Mouse (Mus musculus) small intestine, adult 2 months (tissue): ENCODE measurements around the gene Cbx4. TPM values are rescaled to one million over a fixed set of nuclear protein-coding genes. Genes with fewer than 3 reads are reported as not detected.
"Not testable (repeated sequence)": the region's sequence is repeated elsewhere in the genome, so short reads cannot be mapped to it uniquely, and the experiment has no call there.

Experiments used
- H3K27ac ChIP-seq: fragments of 200-500 bp; 2 replicates; pipeline ENCODE4 v1.5.1; 2012; ENCODE audit warnings: low read depth, low read length, control low read depth, inconsistent platforms; ENCODE audit not compliant: insufficient read depth
- H3K27me3 ChIP-seq: fragments of 200-500 bp; 2 replicates; pipeline ENCODE4 v1.6.1; 2012; ENCODE audit warnings: mild to moderate bottlenecking, moderate library complexity, low read length, inconsistent platforms; ENCODE audit not compliant: control insufficient read depth, insufficient read depth
- H3K36me3 ChIP-seq: fragments of 200-500 bp; 2 replicates; pipeline ENCODE4 v1.6.1; 2012; ENCODE audit warnings: mild to moderate bottlenecking, low read length, control low read depth, inconsistent platforms; ENCODE audit not compliant: control insufficient read depth, insufficient read depth
- H3K4me1 ChIP-seq: fragments of 200-500 bp; 2 replicates; pipeline ENCODE4 v1.6.1; 2012; ENCODE audit warnings: low read length, inconsistent platforms, mixed read lengths; ENCODE audit not compliant: control insufficient read depth, insufficient read depth, insufficient read length
- H3K4me3 ChIP-seq: fragments of 200-500 bp; 2 replicates; pipeline ENCODE4 v1.5.1; 2012; ENCODE audit warnings: low read depth, mild to moderate bottlenecking, control low read depth, inconsistent platforms, low read length, moderate library complexity
- CTCF ChIP-seq: fragments of 200-500 bp; IDR thresholded peaks from 2 replicates; pipeline ENCODE4 v1.5.1; 2012; ENCODE audit warnings: low read depth, mild to moderate bottlenecking, control low read depth, inconsistent platforms, low read length, moderate library complexity, mixed read lengths; ENCODE audit not compliant: insufficient replicate concordance, insufficient read length; ENCODE audit errors: extremely low read depth
- POLR2A ChIP-seq: fragments of 200-500 bp; IDR thresholded peaks from 2 replicates; pipeline ENCODE4 v1.6.1; 2012; ENCODE audit warnings: low read depth, mild to moderate bottlenecking, control low read depth, inconsistent platforms, low read length, moderate library complexity
- WGBS: fragments of 180-500 bp; shearing (Covaris S2); methylation state at CpG from one replicate; pipeline ENCODE4 v1.1.7; 2018; 5-methylcytosine and 5-hydroxymethylcytosine counted together
- polyA plus RNA-seq: library from polyadenylated mRNA; depleted of rRNA; stranded (reverse); fragments of >200 nt; gene quantifications from 2 replicates; pipeline ENCODE4 v1.2.3, GENCODE M21; 2012

Gene Cbx4
- polyA plus RNA-seq, 1 experiment, result 7.6 TPM

DNA sequence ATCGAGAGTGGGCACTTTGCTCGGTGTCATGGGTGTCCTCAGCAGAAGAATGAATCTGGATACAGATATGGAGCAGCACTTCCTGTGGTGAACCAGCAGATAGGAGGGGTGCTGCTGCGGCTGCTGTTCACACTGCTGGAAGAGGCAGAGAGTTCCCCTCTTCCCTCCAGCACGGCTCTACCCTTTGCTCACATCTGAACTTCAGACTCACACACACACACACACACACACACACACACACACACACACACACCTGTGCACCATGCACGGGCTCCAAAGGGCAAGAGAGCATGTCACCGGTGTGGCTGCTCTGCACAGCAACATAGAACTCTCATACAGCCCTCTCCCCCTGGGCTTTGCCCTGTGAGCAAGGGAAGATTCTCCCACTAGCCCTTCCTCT is 20.3 kb upstream of the Cbx4 start:
- Histone ChIP-seq H3K27ac (peak overlapping the region; percentile 71), H3K4me3 (no peak overlapping the region), H3K27me3 (no peaks in the 10 kb centered on the region), H3K4me1 (peaks cover 19% of the 10 kb centered on the region), H3K36me3 (no peaks in the 10 kb centered on the region)
- TF ChIP-seq CTCF, result no peak
- no peak for TF ChIP-seq POLR2A
- 12% methylated on average over 6 of the region's 6 CpGs for WGBS

GRCm38 (mm10) chr11:119105748-119106147 is 19.7 kb upstream of the Cbx4 start:
- H3K36me3 ChIP-seq, result no peaks in the 10 kb centered on the region
- peak overlapping the region; percentile 71 for H3K27ac ChIP-seq
- no peak for TF ChIP-seq POLR2A
- no peak for TF ChIP-seq CTCF
- H3K4me1 ChIP-seq, result peaks cover 19% of the 10 kb centered on the region
- 16% methylated on average over 8 of the region's 8 CpGs for WGBS
- H3K27me3 ChIP-seq, result no peaks in the 10 kb centered on the region
- H3K4me3 ChIP-seq, result no peak overlapping the region

- no peaks in the 10 kb centered on the region for H3K36me3 ChIP-seq
- no peak overlapping the region for H3K4me3 ChIP-seq
- 32% methylated on average over 7 of the region's 7 CpGs for WGBS
- peak overlapping the region; percentile 71; the same call in 1 of the 2 replicates for H3K27ac ChIP-seq
- H3K4me1 ChIP-seq, result peaks cover 19% of the 10 kb centered on the region
- H3K27me3 ChIP-seq, result no peaks in the 10 kb centered on the region
- TF ChIP-seq CTCF, result no peak
- no peak for TF ChIP-seq POLR2A
Measured at GRCm38 (mm10) chr11:119105071-119105609, 19.1 kb upstream of the Cbx4 start.

GRCm38 (mm10) chr11:119103991-119104390 is 18.0 kb upstream of the Cbx4 start:
- no peak overlapping the region for H3K4me3 ChIP-seq
- 80% methylated on average over 3 of the region's 3 CpGs for WGBS
- TF ChIP-seq CTCF, result no peak
- TF ChIP-seq POLR2A, result no peak
- no peaks in the 10 kb centered on the region for H3K27me3 ChIP-seq
- peaks cover 19% of the 10 kb centered on the region for H3K4me1 ChIP-seq
- H3K36me3 ChIP-seq, result no peaks in the 10 kb centered on the region
- H3K27ac ChIP-seq, result no peak overlapping the region

GRCm38 (mm10) chr11:119100355-119100754 is 14.3 kb upstream of the Cbx4 start:
- not testable (repeated sequence) for H3K27ac ChIP-seq, H3K36me3 ChIP-seq, H3K4me1 ChIP-seq, H3K27me3 ChIP-seq, H3K4me3 ChIP-seq
- 63% methylated on average over 4 of the region's 4 CpGs for WGBS

- WGBS, result 70% methylated on average over 4 of the region's 4 CpGs
- no peak overlapping the region for H3K4me3 ChIP-seq
- TF ChIP-seq POLR2A, result no peak
- TF ChIP-seq CTCF, result no peak
- H3K4me1 ChIP-seq, result peaks cover under 1% of the 10 kb centered on the region
- no peak overlapping the region for H3K27ac ChIP-seq
- no peaks in the 10 kb centered on the region; the same call in 1 of the 2 replicates for H3K27me3 ChIP-seq
- H3K36me3 ChIP-seq, result no peaks in the 10 kb centered on the region
Measured at GRCm38 (mm10) chr11:119098202-119098601, 12.2 kb upstream of the Cbx4 start.

DNA sequence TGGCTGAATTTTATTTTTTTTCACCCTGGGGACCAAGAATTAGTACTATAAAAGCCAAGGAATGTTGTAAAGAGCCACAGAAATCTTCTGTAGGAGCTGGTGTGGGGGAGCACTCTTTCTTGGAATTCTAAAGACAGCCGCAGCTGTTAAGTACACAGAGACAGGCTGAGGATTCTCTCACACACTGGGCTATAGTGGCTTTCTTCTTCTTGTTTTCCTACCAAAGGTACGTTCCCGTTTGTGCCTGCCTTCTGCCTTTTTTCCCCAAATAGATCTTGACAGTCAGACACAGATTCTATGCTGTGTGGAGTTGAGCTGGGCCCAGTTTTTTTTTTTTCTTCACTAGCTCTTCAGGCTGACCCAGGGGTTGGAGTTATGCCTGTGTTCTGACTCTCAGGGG is 9.4 kb upstream of the Cbx4 start:
- WGBS, result 69% methylated on average over 3 of the region's 3 CpGs
- H3K4me3 ChIP-seq, result no peak overlapping the region
- TF ChIP-seq POLR2A (no peak), CTCF (no peak)
- no peaks in the 10 kb centered on the region for H3K36me3 ChIP-seq
- H3K27me3 ChIP-seq, result peaks cover 5% of the 10 kb centered on the region
- no peak overlapping the region for H3K27ac ChIP-seq
- peaks cover 10% of the 10 kb centered on the region for H3K4me1 ChIP-seq

- WGBS, result 77% methylated on average over 1 of the region's 1 CpGs
- Histone ChIP-seq H3K4me1 (peaks cover 22% of the 10 kb centered on the region), H3K36me3 (no peaks in the 10 kb centered on the region), H3K27me3 (peaks cover 27% of the 10 kb centered on the region), H3K4me3 (no peak overlapping the region), H3K27ac (no peak overlapping the region)
- TF ChIP-seq POLR2A (no peak), CTCF (no peak)
Measured at GRCm38 (mm10) chr11:119093322-119093721, 7.3 kb upstream of the Cbx4 start.
